Mouse (Mus musculus) liver, embryonic 13.5 days (tissue): ENCODE measurements around the gene Chchd3. TPM values are rescaled to one million over a fixed set of nuclear protein-coding genes. Genes with fewer than 3 reads are reported as not detected.

Experiments
- ATAC-seq: fragments of 200-750 bp; cut with Nextera tagmentation; 2 replicates; pipeline ENCODE4 v1.8.0; 2017; ENCODE audit warnings: low read depth, mild to moderate bottlenecking, moderate number of reproducible peaks, moderate library complexity
- DNase-seq: peaks from one replicate; pipeline ENCODE4 v3.0.0; 2022
- H3K27ac ChIP-seq: fragments of 300-500 bp; sonication (generic); 2 replicates; pipeline ENCODE4 v1.5.1; 2015; ENCODE audit warnings: moderate library complexity, mild to moderate bottlenecking, inconsistent platforms
- H3K27me3 ChIP-seq: fragments of 300-500 bp; sonication (generic); 2 replicates; pipeline ENCODE4 v1.6.1; 2015; ENCODE audit warnings: mild to moderate bottlenecking, inconsistent platforms
- H3K36me3 ChIP-seq: fragments of 300-500 bp; sonication (generic); 2 replicates; pipeline ENCODE4 v1.6.1; 2015; ENCODE audit warnings: mild to moderate bottlenecking, inconsistent platforms
- H3K4me1 ChIP-seq: fragments of 300-500 bp; sonication (generic); replicated peaks from 2 replicates; pipeline ENCODE4 v1.6.1; 2015; ENCODE audit warnings: inconsistent platforms
- H3K4me2 ChIP-seq: fragments of 300-500 bp; sonication (generic); 2 replicates; pipeline ENCODE4 v1.6.1; 2015; ENCODE audit warnings: inconsistent platforms, mild to moderate bottlenecking, moderate library complexity
- H3K4me3 ChIP-seq: fragments of 300-500 bp; sonication (generic); replicated peaks from 2 replicates; pipeline ENCODE4 v1.5.1; 2015; ENCODE audit warnings: mild to moderate bottlenecking, inconsistent platforms
- H3K9ac ChIP-seq: fragments of 300-500 bp; sonication (generic); 2 replicates; pipeline ENCODE4 v1.6.1; 2015; ENCODE audit warnings: mild to moderate bottlenecking, inconsistent platforms
- H3K9me3 ChIP-seq: fragments of 300-500 bp; sonication (generic); replicated peaks from 2 replicates; pipeline ENCODE4 v1.6.1; 2016; ENCODE audit warnings: inconsistent platforms
- WGBS: fragments of 180-500 bp; shearing (Covaris S2); methylation state at CpG from one replicate; pipeline ENCODE4 v1.1.7; 2015; ENCODE audit not compliant: insufficient replicate concordance; 5-methylcytosine and 5-hydroxymethylcytosine counted together
- polyA plus RNA-seq: library from polyadenylated mRNA; unstranded; fragments of >200 nt; fragmentation: Nextera tagmentation; extraction: Ambion mirVana; gene quantifications from 2 replicates; pipeline ENCODE4 v1.2.1, GENCODE M21; 2015

The Chchd3 gene
- 90.2 and 105 TPM in 2 replicates for polyA plus RNA-seq

GRCm38 (mm10) chr6:33059735-33060576, at the start of gene Chchd3:
TSS of gene Chchd3 (minus strand) at chr6:33060260.
- WGBS = under 1% methylated on average over 50 of the region's 50 CpGs
- H3K4me3 ChIP-seq = peak within 1 kb of the TSS; percentile 91
- H3K9ac ChIP-seq = peak within 1 kb of the TSS; percentile 89
- peak within 1 kb of the TSS; percentile 80 for H3K4me2 ChIP-seq
- no peaks in the 10 kb centered on the region for H3K9me3 ChIP-seq
- H3K27me3 ChIP-seq = 0 out of 2 replicates have a peak, but pooled peaks cover 3% of the 10 kb centered on the region
- DNase-seq (peak; percentile 95), ATAC-seq (peak; percentile 96)
- peaks cover 4% of the 10 kb centered on the region for H3K36me3 ChIP-seq
- peaks cover 39% of the 10 kb centered on the region for H3K4me1 ChIP-seq
- peak within 1 kb of the TSS; percentile 80 for H3K27ac ChIP-seq

DNA sequence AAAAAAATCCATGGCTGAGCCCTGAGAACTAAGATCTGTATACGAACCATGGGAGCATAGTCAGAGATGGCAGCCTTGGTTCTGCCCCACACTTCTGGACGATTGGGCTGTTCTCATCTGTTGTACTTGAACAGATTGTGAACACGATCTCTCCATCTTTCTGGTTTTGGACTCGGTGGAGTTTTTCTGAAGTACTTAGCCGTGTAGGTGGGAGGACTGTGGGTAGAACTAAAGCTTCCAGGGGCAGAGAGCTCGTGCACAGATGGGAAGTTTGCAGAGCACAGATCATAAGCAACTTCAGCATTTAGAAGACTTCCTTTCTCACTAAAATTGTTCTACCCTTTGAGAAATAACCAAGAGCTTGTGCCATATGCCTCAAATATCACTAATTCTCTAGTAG, 44.6 kb upstream of the Chchd3 start:
- H3K4me3 ChIP-seq = no peak overlapping the region
- no peaks in the 10 kb centered on the region for H3K27me3 ChIP-seq
- ATAC-seq (no peak), DNase-seq (no peak)
- H3K27ac ChIP-seq = no peak overlapping the region
- 56% methylated on average over 6 of the region's 6 CpGs for WGBS
- H3K4me2 ChIP-seq = no peak overlapping the region
- no peaks in the 10 kb centered on the region for H3K4me1 ChIP-seq
- H3K9ac ChIP-seq = no peak overlapping the region
- no peaks in the 10 kb centered on the region for H3K36me3 ChIP-seq
- no peaks in the 10 kb centered on the region for H3K9me3 ChIP-seq

GRCm38 (mm10) chr6:33098903-33099302, 38.8 kb upstream of the Chchd3 start:
- H3K4me1 ChIP-seq = no peaks in the 10 kb centered on the region
- H3K27ac ChIP-seq = no peak overlapping the region
- no peaks in the 10 kb centered on the region for H3K9me3 ChIP-seq
- H3K4me2 ChIP-seq = no peak overlapping the region
- ATAC-seq (no peak), DNase-seq (no peak)
- no peaks in the 10 kb centered on the region for H3K27me3 ChIP-seq
- no peak overlapping the region for H3K9ac ChIP-seq
- WGBS = 53% methylated on average over 4 of the region's 4 CpGs
- H3K4me3 ChIP-seq = no peak overlapping the region
- no peaks in the 10 kb centered on the region for H3K36me3 ChIP-seq

- no peak overlapping the region for H3K9ac ChIP-seq
- H3K27me3 ChIP-seq = no peaks in the 10 kb centered on the region
- no peaks in the 10 kb centered on the region for H3K9me3 ChIP-seq
- H3K27ac ChIP-seq = no peak overlapping the region
- no peaks in the 10 kb centered on the region for H3K4me1 ChIP-seq
- no peak for DNase-seq
- H3K36me3 ChIP-seq = no peaks in the 10 kb centered on the region
- WGBS = 60% methylated on average over 8 of the region's 8 CpGs
- no peak overlapping the region for H3K4me2 ChIP-seq
- ATAC-seq = no peak
- H3K4me3 ChIP-seq = no peak overlapping the region
Measured at GRCm38 (mm10) chr6:33094671-33095233, 34.7 kb upstream of the Chchd3 start.

DNA sequence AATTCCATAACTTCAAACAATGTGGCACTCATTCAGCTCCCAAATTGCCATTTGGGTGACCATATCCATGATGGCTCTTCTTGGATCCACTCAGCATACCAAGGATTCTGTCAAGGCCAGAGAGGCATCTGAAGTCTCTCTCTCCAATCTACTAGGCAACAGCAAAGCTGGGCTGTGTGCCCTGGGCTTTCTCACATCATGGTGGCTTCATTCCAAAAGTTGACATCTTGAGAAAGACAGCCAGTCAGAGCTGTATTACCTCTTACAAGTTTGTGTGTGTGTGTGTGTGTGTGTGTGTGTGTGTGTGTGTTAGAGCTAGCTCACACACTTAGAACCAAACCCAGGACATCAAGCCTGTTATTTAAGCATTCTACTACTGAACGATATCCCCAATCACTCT, 20.1 kb upstream of the Chchd3 start:
- DNase-seq (no peak), ATAC-seq (no peak)
- no peak overlapping the region for H3K9ac ChIP-seq
- H3K27ac ChIP-seq = no peak overlapping the region
- no peaks in the 10 kb centered on the region for H3K4me1 ChIP-seq
- no peak overlapping the region for H3K4me3 ChIP-seq
- 56% methylated on average over 1 of the region's 1 CpGs for WGBS
- H3K27me3 ChIP-seq = no peaks in the 10 kb centered on the region
- H3K36me3 ChIP-seq = no peaks in the 10 kb centered on the region
- 0 out of 2 replicates have a peak, but pooled peaks cover 3% of the 10 kb centered on the region for H3K9me3 ChIP-seq
- H3K4me2 ChIP-seq = no peak overlapping the region

- H3K36me3 ChIP-seq = no peaks in the 10 kb centered on the region
- H3K4me1 ChIP-seq = no peaks in the 10 kb centered on the region
- H3K27ac ChIP-seq = no peak overlapping the region
- 68% methylated on average over 19 of the region's 19 CpGs for WGBS
- DNase-seq (no peak), ATAC-seq (no peak)
- H3K9me3 ChIP-seq = 0 out of 2 replicates have a peak, but pooled peaks cover 3% of the 10 kb centered on the region
- H3K27me3 ChIP-seq = no peaks in the 10 kb centered on the region
- H3K4me3 ChIP-seq = no peak overlapping the region
- no peak overlapping the region for H3K9ac ChIP-seq
- H3K4me2 ChIP-seq = no peak overlapping the region
Measured at GRCm38 (mm10) chr6:33078260-33078936, 18.3 kb upstream of the Chchd3 start.

GRCm38 (mm10) chr6:33066462-33066861, 6.4 kb upstream of the Chchd3 start:
- DNase-seq = no peak
- H3K4me1 ChIP-seq = no peaks in the 10 kb centered on the region
- no peak overlapping the region for H3K4me3 ChIP-seq
- H3K36me3 ChIP-seq = no peaks in the 10 kb centered on the region
- WGBS = 55% methylated on average over 4 of the region's 4 CpGs
- no peak overlapping the region for H3K27ac ChIP-seq
- no peaks in the 10 kb centered on the region for H3K9me3 ChIP-seq
- H3K27me3 ChIP-seq = peaks cover 7% of the 10 kb centered on the region; the same call in 1 of the 2 replicates
- no peak overlapping the region for H3K9ac ChIP-seq
- no peak overlapping the region for H3K4me2 ChIP-seq
- no peak for ATAC-seq

GRCm38 (mm10) chr6:33059276-33059675, 784 bp downstream of the Chchd3 start:
- peak overlapping the region; percentile 80 for H3K4me2 ChIP-seq
- peak overlapping the region; percentile 80 for H3K27ac ChIP-seq
- ATAC-seq (no peak), DNase-seq (peak; percentile 4)
- peaks cover 46% of the 10 kb centered on the region for H3K4me1 ChIP-seq
- peak overlapping the region; percentile 89 for H3K9ac ChIP-seq
- no peaks in the 10 kb centered on the region for H3K27me3 ChIP-seq
- H3K9me3 ChIP-seq = no peaks in the 10 kb centered on the region
- H3K4me3 ChIP-seq = peak overlapping the region; percentile 91
- peaks cover 11% of the 10 kb centered on the region for H3K36me3 ChIP-seq
- WGBS = 14% methylated on average over 7 of the region's 7 CpGs

DNA sequence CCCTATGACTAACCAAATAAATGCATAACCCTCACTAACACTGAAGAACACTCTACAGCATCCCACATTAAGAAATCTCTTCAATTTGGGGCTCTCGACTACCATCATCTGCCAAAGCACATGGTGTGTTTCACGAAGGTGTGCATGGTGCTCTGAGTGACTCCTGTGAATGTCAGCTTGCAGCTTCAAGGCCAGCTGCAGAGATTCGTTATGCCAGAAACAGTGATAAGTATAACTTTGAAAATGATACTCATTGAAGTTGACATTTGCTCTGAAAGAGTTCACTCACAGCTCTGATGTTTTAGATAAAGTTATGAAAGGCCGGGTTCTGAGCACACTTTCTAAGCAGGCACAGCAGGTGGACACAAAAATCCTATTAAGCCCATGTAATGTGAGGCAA, 3.7 kb downstream of the Chchd3 start:
- no peaks in the 10 kb centered on the region for H3K27me3 ChIP-seq
- WGBS = 48% methylated on average over 4 of the region's 4 CpGs
- no peaks in the 10 kb centered on the region for H3K9me3 ChIP-seq
- DNase-seq (no peak), ATAC-seq (no peak)
- H3K4me2 ChIP-seq = peak overlapping the region; percentile 59
- peaks cover 70% of the 10 kb centered on the region for H3K4me1 ChIP-seq
- H3K9ac ChIP-seq = 0 out of 2 replicates have a peak overlapping the region, but pooled peaks have one; percentile 52
- peaks cover 21% of the 10 kb centered on the region for H3K36me3 ChIP-seq
- H3K27ac ChIP-seq = peak overlapping the region; percentile 93
- H3K4me3 ChIP-seq = peak overlapping the region; percentile 23; the same call in 1 of the 2 replicates

- H3K4me2 ChIP-seq = peak overlapping the region; percentile 59
- DNase-seq (peak; percentile 26), ATAC-seq (peak; percentile 59)
- H3K27me3 ChIP-seq = no peaks in the 10 kb centered on the region
- peak overlapping the region; percentile 23 for H3K4me3 ChIP-seq
- H3K9ac ChIP-seq = peak overlapping the region; percentile 52
- H3K4me1 ChIP-seq = peaks cover 70% of the 10 kb centered on the region
- H3K27ac ChIP-seq = peak overlapping the region; percentile 93
- no peaks in the 10 kb centered on the region for H3K9me3 ChIP-seq
- 27% methylated on average over 4 of the region's 4 CpGs for WGBS
- H3K36me3 ChIP-seq = peaks cover 21% of the 10 kb centered on the region
Measured at GRCm38 (mm10) chr6:33055663-33056062, 4.4 kb downstream of the Chchd3 start.

DNA sequence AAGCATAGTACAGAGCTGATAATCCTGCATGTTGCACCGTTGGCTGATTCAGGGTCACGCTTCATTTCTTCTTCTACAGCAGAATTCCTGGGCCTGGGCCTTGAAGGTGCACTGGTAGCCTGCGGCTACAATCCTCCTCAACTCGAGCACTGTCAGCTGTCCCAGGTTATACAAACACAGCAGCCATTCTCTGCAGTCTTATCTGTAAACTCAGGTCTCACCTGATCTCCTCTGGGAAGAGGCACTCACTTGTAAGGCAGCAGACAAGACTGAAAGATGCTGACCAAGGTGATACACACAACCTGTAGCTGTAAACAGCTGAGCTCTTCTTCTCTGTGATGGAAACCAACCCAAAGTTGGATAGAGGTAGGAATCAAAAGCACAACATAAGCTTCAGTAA, 5.1 kb downstream of the Chchd3 start:
- peak overlapping the region; percentile 0; the same call in 1 of the 2 replicates for H3K4me3 ChIP-seq
- H3K27me3 ChIP-seq = no peaks in the 10 kb centered on the region
- WGBS = 66% methylated on average over 4 of the region's 4 CpGs
- H3K4me2 ChIP-seq = peak overlapping the region; percentile 59
- DNase-seq (no peak), ATAC-seq (no peak)
- peaks cover 21% of the 10 kb centered on the region for H3K36me3 ChIP-seq
- no peaks in the 10 kb centered on the region for H3K9me3 ChIP-seq
- peaks cover 70% of the 10 kb centered on the region for H3K4me1 ChIP-seq
- peak overlapping the region; percentile 52 for H3K9ac ChIP-seq
- H3K27ac ChIP-seq = peak overlapping the region; percentile 93
